Mouse (Mus musculus): ENCODE measurements around the gene Uqcrh. TPM values are rescaled to one million over a fixed set of nuclear protein-coding genes. Genes with fewer than 3 reads are reported as not detected.

Uqcrh gene
- polyA plus RNA-seq (2012; rRNA removed) = 512 and 551 TPM in 2 replicates

DNA sequence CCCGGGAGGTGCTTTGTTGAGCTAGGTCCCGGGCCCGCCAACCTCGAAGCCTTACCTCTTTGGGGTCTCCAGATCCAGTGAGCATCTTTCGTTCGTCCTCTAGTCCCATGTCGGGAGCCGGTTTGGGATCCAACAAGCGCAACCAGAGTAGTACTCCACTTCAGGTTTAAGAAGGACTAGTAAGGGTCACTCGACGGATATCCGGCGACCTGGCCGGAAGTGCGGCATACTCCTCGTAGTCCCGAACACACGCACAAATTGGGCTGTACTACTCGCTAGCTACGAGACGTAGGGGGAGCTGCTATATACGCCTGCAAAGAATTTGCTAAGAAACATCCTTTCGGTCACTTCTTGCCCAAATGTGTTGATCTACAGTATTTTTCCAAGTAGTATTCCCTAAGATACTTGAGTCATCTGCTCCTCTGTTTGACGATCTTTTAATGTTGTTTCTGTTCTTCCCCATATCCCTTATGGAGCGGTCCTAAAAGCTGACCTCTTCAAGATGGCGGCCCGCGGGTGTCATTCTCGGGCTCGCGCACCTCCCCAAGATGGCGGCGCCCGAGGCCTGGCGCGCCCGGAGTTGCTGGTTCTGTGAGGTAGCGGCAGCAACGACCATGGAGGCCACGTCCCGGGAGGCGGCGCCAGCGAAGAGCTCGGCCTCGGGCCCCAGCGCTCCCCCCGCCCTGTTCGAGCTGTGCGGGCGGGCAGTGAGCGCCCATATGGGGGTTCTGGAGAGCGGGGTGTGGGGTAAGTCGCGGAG lies at the start of gene Uqcrh, which contains the start of gene Lrrc41:
Uqcrh (minus strand) TSS at position 211 of the 760 bp plus-strand sequence.
Lrrc41 (plus strand) TSS at position 409 of the 760 bp plus-strand sequence.

DNA sequence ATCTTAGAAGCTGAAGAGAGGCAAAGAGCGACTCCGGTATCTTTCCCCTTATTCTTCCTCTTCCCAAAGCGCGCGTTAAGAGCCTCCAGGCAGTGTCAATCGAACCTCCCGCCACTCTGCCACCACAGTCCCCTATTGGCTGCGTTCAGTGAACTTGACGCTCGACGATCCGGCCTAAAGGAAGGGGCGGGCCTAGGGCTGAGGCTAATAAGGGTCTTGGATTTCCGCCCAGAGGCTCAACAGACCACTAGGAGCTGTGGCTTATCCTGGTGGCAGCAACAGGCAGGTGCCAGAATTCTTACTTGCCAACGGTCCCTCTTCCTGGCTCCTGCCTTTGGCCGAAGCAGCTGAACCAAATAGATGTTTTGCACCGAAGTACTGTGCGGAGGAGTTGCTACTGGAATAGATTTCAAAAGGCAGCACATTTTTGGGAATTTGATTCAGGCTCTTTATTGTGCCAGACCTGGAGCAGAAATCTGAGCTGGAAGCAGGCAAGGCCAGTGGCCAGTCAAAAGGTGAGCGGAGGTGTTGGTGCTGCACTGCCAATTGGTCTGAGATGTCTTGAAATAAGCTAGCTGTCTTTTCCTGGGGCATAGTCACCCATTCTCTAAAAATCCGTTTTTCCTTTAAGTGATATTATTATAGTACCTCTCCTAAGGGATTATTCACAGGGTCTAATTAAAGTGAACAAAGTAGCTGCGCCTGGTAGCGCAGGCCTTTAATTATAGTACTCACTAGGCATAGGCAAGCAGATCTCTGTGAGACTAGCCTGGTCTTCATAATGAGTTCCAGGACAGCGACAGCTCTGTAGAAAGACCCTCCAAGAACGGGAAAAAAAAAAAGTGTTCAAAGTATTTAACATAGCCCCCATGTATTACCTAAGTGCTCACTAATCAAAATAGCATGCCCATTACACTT lies 49.0 kb upstream of the Uqcrh start, which contains the start of the genes Rad54l and Pomgnt1:
Rad54l (minus strand) TSS at position 89 of the 918 bp plus-strand sequence.
Pomgnt1 (plus strand) TSS at position 239 of the 918 bp plus-strand sequence.

DNA sequence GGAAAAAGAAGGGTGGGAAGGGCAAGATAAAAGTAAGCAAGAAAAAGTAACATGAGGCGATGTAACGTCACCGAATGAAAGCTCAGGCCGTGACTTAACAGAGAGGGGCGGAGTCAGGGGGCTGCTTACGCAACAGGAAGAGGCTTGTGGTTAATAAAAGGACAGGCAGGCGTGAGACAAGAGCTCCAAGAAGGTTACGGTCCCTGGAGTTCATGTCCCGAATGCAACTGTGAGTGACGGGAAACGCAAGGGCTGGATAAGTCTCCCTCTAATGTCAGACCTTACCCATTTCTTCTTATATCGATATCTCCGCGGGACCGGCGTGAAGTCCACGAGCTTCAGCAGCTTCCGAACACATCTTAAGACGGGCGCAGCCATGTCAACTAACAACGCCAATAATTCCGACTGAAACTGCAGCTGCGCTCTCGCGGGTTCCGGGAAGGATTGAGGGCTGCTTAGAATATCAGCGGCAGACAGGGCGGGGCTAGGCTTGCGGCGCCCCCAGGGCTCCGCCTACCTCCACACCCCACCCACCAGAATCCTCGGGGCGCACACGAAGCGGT lies 21.4 kb downstream of the Uqcrh start, which contains the start of gene Nsun4:
Nsun4 (minus strand) TSS at position 478 of the 563 bp plus-strand sequence.

DNA sequence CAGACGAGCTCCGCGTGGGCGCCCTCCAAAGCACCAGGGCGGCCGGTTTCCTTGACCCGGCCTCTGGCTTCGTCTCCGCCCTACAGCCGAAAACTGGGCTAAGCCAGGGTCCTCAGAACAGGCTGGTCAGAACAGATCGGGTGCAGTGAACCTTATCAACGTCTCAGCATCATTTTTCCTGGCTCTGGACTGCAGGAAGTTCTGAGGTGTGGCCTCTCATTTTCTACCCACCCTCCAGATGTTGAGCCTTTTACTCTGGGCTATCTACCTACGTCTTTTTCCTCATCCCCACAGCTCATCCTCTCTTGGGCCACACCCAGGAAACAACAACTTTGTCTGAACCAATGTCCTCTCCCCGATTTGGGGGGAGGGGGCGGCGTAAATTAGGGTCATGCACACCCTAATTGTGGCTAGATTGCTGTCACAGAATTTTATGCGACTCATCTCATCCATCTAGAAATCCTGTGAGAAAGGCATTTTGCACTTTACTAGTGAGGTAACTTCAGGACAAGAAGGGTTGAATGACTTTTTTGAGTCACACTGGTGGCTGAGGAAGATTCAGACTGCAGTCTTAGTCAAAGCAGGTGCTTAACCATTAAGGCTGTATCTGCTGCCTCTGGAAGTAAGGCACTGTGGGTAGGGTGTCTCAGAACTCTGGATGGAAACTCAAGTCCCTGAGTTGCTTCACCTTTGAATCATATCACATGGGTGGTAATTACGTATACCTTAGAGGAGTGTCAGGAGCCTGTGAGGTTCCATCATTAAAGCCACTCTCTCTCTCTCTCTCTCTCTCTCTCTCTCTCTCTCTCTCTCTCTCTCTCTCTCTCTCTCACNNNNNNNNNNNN lies 56.7 kb downstream of the Uqcrh start, which contains the start of gene Faah:
Faah (minus strand) TSS at position 25 of the 845 bp plus-strand sequence.

Other genes starting within 250 kb of the Uqcrh start
- gene Mob3c, start 247.0 kb downstream of the Uqcrh start, polyA plus RNA-seq (2012; rRNA removed) = 7.2 and 9.8 TPM in 2 replicates
- gene Mknk1, start 235.9 kb downstream of the Uqcrh start, polyA plus RNA-seq (2012; rRNA removed) = 45.6 and 48.3 TPM in 2 replicates
- 0.04 and 0.11 TPM in 2 replicates for gene Kncn, start 190.7 kb downstream of the Uqcrh start, polyA plus RNA-seq (2012; rRNA removed)
- gene 6430628N08Rik, start 184.4 kb downstream of the Uqcrh start, polyA plus RNA-seq (2012; rRNA removed) = 0.14 and 0.20 TPM in 2 replicates
- gene Dmbx1, start 135.1 kb downstream of the Uqcrh start, polyA plus RNA-seq (2012; rRNA removed) = 3.8 and 5.6 TPM in 2 replicates
- gene Faah, start 57.1 kb downstream of the Uqcrh start, polyA plus RNA-seq (2012; rRNA removed) = 12.3 and 14.6 TPM in 2 replicates
- gene Nsun4, start 21.2 kb downstream of the Uqcrh start, polyA plus RNA-seq (2012; rRNA removed) = 8.6 and 9.5 TPM in 2 replicates
- gene Lrrc41, start 198 bp upstream of the Uqcrh start, polyA plus RNA-seq (2012; rRNA removed) = 41.6 and 43.3 TPM in 2 replicates
- 12.4 and 17.1 TPM in 2 replicates for gene Rad54l, start 48.6 kb upstream of the Uqcrh start, polyA plus RNA-seq (2012; rRNA removed)
- 70.4 and 74.7 TPM in 2 replicates for gene Pomgnt1, start 48.8 kb upstream of the Uqcrh start, polyA plus RNA-seq (2012; rRNA removed)
- 1.0 and 1.2 TPM in 2 replicates for gene Lurap1, start 76.3 kb upstream of the Uqcrh start, polyA plus RNA-seq (2012; rRNA removed)
- 0.24 and 0.26 TPM in 2 replicates for gene Tspan1, start 92.5 kb upstream of the Uqcrh start, polyA plus RNA-seq (2012; rRNA removed)
- gene 1700042G07Rik, start 98.3 kb upstream of the Uqcrh start, polyA plus RNA-seq (2012; rRNA removed) = not detected in 2 replicates
- not detected in 2 replicates for gene Gm49337, start 98.3 kb upstream of the Uqcrh start, polyA plus RNA-seq (2012; rRNA removed)
- gene Pik3r3, start 146.5 kb upstream of the Uqcrh start, polyA plus RNA-seq (2012; rRNA removed) = 93.3 and 109 TPM in 2 replicates

Data from central nervous system, embryonic 14 days (tissue).